Mouse (Mus musculus) monocyte, adult 5-6 weeks (primary cell): Measurements from ENCODE around the gene Rhbdf1. TPM values are rescaled to one million over a fixed set of nuclear protein-coding genes. Genes with fewer than 3 reads are reported as not detected.
"Not testable (repeated sequence)": the region's sequence is repeated elsewhere in the genome, so short reads cannot be mapped to it uniquely, and the experiment has no call there.

Source experiments
- ATAC-seq: fragments of 153-309, 156-312 bp; replicated peaks from 2 replicates; pipeline ENCODE4 v1.8.0; 2017; ENCODE audit warnings: mild to moderate bottlenecking; ENCODE audit not compliant: low TSS enrichment, insufficient number of reproducible peaks, severe bottlenecking, poor library complexity, low FRiP score
- total RNA-seq: library from RNA; stranded (forward); fragments of 200-1000, 200-491, 200-594 nt; gene quantifications from 3 replicates; pipeline ENCODE4 v1.2.3, GENCODE M21; 2017

Gene Rhbdf1
- total RNA-seq, 1 experiment from 2014 or later, result 0.48 TPM

- no peak for ATAC-seq
Measured at GRCm38 (mm10) chr11:32225222-32226104, 3.4 kb upstream of the Rhbdf1 start.

- ATAC-seq, result no peak
Measured at GRCm38 (mm10) chr11:32224468-32225139, 2.5 kb upstream of the Rhbdf1 start.

- ATAC-seq, result no peak
Measured at GRCm38 (mm10) chr11:32223297-32223967, 1.3 kb upstream of the Rhbdf1 start.

- ATAC-seq, result no peak
Measured at GRCm38 (mm10) chr11:32222570-32223194, 582 bp upstream of the Rhbdf1 start.

- ATAC-seq, result no peak
Measured at GRCm38 (mm10) chr11:32221225-32221950, 712 bp downstream of the Rhbdf1 start.

GRCm38 (mm10) chr11:32220607-32221224 lies 1.4 kb downstream of the Rhbdf1 start:
- ATAC-seq, result no peak

- no peak for ATAC-seq
Measured at GRCm38 (mm10) chr11:32219287-32219686, 2.8 kb downstream of the Rhbdf1 start.

- ATAC-seq, result no peak
Measured at GRCm38 (mm10) chr11:32218501-32219050, 3.5 kb downstream of the Rhbdf1 start.

GRCm38 (mm10) chr11:32216851-32217250 lies 5.2 kb downstream of the Rhbdf1 start:
- ATAC-seq, result peak; percentile 57

- ATAC-seq, result no peak
Measured at GRCm38 (mm10) chr11:32215372-32216162, 6.5 kb downstream of the Rhbdf1 start.

GRCm38 (mm10) chr11:32210623-32211022 lies 11.5 kb downstream of the Rhbdf1 start:
- no peak for ATAC-seq

- peak; percentile 99 for ATAC-seq
Measured at GRCm38 (mm10) chr11:32205058-32205873, 16.8 kb downstream of the Rhbdf1 start, which contains the start of gene Snrnp25. Gene Snrnp25, plus strand, starts transcription at chr11:32205415.

- ATAC-seq, result no peak
Measured at GRCm38 (mm10) chr11:32201922-32202685, 20.0 kb downstream of the Rhbdf1 start.

GRCm38 (mm10) chr11:32200992-32201391 lies 21.1 kb downstream of the Rhbdf1 start:
- not testable (repeated sequence) for ATAC-seq

GRCm38 (mm10) chr11:32200075-32200601 lies 22.0 kb downstream of the Rhbdf1 start, which contains the start of gene Il9r:
Gene Il9r, minus strand, starts transcription at chr11:32200279.
- no peak for ATAC-seq
